Comparison of ENCODE assay signal across 20 mouse cellular contexts in the genomic region with DNA sequence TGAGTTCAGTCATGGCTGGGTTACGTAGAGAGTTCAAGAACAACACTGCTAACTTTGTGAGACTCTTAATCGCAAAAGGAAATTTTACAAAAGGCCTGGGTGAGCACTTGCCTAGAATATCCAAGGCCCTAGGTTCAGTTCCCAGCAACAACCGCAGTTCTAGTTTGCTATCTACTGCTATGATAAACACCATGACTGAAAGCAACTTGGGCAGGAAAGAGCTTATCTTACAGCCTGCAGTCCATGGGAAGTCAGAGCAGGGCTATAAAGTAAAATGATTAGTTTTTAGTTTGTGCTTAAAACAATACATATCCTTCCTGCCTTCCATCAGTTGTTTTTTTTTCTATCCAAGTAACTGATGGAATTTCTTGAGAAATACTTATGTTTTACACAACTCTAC. TPM values are rescaled to one million over a fixed set of nuclear protein-coding genes. Genes with fewer than 3 reads are reported as not detected.
"Had no signal": no experiment of that assay in that cellular context is flagged by ENCODE, and none has a peak within 500 bp of the region (broad histone marks: within the 10 kb centered on the region; RNA-seq: fewer than 3 reads in every experiment).

No protein-coding gene starts in this region.

- H3K27ac ChIP-seq: lung, embryonic 15.5 days; macrophage; midbrain, embryonic 13.5 days; midbrain, embryonic 15.5 days; neural tube, embryonic 12.5 days; stomach, embryonic 15.5 days; stomach, postnatal 0 days had no signal

- H3K9me3 ChIP-seq: lung, embryonic 15.5 days; midbrain, embryonic 13.5 days; midbrain, embryonic 15.5 days; neural tube, embryonic 12.5 days; stomach, embryonic 15.5 days had no signal

- H3K4me2 ChIP-seq: lung, embryonic 15.5 days; midbrain, embryonic 11.5 days; midbrain, embryonic 13.5 days; midbrain, embryonic 15.5 days; neural tube, embryonic 12.5 days; stomach, embryonic 15.5 days had no signal

- H3K4me3 ChIP-seq: lung, embryonic 15.5 days; midbrain, embryonic 13.5 days; midbrain, embryonic 15.5 days; neural tube, embryonic 12.5 days; stomach, embryonic 15.5 days had no signal

- ATAC-seq: liver, postnatal 0 days; lung, postnatal 0 days; midbrain, embryonic 13.5 days; midbrain, embryonic 15.5 days had no signal

- H3K27me3 ChIP-seq: midbrain, embryonic 13.5 days; midbrain, embryonic 15.5 days; neural tube, embryonic 12.5 days had no signal

- H3K36me3 ChIP-seq: lung, embryonic 15.5 days; midbrain, embryonic 13.5 days; midbrain, embryonic 15.5 days; stomach, embryonic 15.5 days had no signal

- H3K9ac ChIP-seq: liver, postnatal 0 days; lung, embryonic 15.5 days; midbrain, embryonic 13.5 days; midbrain, embryonic 15.5 days; neural tube, embryonic 12.5 days; stomach, embryonic 15.5 days had no signal

- DNase-seq: liver, postnatal 0 days; lung, adult 2 months; lung, postnatal 14 days; lung, postnatal 36 days; right cerebral cortex, postnatal 14 days; thymus, adult 2 months; thymus, postnatal 25 days; thymus, postnatal 4 days had no signal

RNA-seq across cellular contexts. Expression of gene Fam131b, which starts 2.1 kb away (rescaled TPM):
- total RNA-seq: megakaryocyte, adult 5-6 weeks; monocyte, adult 5-6 weeks; neutrophil, adult 5-6 weeks had no signal
- polyA plus RNA-seq: liver, postnatal 0 days; lung, postnatal 0 days; macrophage had no signal

RNA-seq across cellular contexts. Expression of gene Clcn1, which starts 40.0 kb away (rescaled TPM):
- total RNA-seq: megakaryocyte, adult 5-6 weeks; monocyte, adult 5-6 weeks had no signal
- polyA plus RNA-seq: liver, postnatal 0 days; lung, postnatal 0 days had no signal

RNA-seq across cellular contexts. Expression of gene Epha1, which starts 46.6 kb away (rescaled TPM):
- total RNA-seq: megakaryocyte, adult 5-6 weeks; monocyte, adult 5-6 weeks had no signal
- polyA plus RNA-seq: macrophage had no signal
